Mouse (Mus musculus): ENCODE data around the gene Rab11b. TPM values are rescaled to one million over a fixed set of nuclear protein-coding genes. Genes with fewer than 3 reads are reported as not detected.
"Not testable (repeated sequence)": the region's sequence is repeated elsewhere in the genome, so short reads cannot be mapped to it uniquely, and the experiment has no call there.

The Rab11b gene
- total and polyA plus RNA-seq, 3 experiments, result 24.0 to 105 TPM; not detected in 1

- Histone ChIP-seq H3K27me3 (ENCODE audit: control insufficient read depth in 1 of 2, insufficient read depth in 2 of 2, low read length in 2 of 2) (no peaks in the 10 kb centered on the region), H3K36me3 (ENCODE audit: control insufficient read depth in 1 of 2, insufficient read depth in 2 of 2, low read length in 2 of 2) (peaks cover 0 to 9% of the 10 kb centered on the region in 2 experiments; a peak in 2 of 4 replicates), H3K27ac (ENCODE audit: control insufficient read depth, low read depth, low read length) (no peak overlapping the region), H3K9me3 (replicated peaks; ENCODE audit: insufficient read depth, low read length) (no peaks in the 10 kb centered on the region), H3K9ac (ENCODE audit: control insufficient read depth, low read depth, low read length, poor library complexity, severe bottlenecking) (no peak overlapping the region), H3K4me1 (ENCODE audit: control insufficient read depth in 1 of 2, insufficient read depth in 2 of 2, low read length in 2 of 2) (peaks cover 2 to 9% of the 10 kb centered on the region in 2 experiments; a peak in 2 of 4 replicates), H3K79me2 (ENCODE audit: control insufficient read depth, insufficient read depth, low read length, poor library complexity) (no peaks in the 10 kb centered on the region), H3K4me3 (ENCODE audit: control insufficient read depth in 1 of 2, insufficient read depth in 1 of 2, low read depth in 2 of 2, low read length in 2 of 2) (no peak overlapping the region)
- TF ChIP-seq EP300 (IDR thresholded peaks at IDR 0.05; ENCODE audit: low read depth in 1 of 2, low read length in 2 of 2), result no peak
- TF ChIP-seq CHD2 (IDR thresholded peaks at IDR 0.05; ENCODE audit: low read length), result no peak
- TF ChIP-seq TBP (IDR thresholded peaks at IDR 0.05; ENCODE audit: low read depth, low read length), result no peak
- DNase-seq (ENCODE audit: low read depth, low spot score), result no peak
Measured at GRCm38 (mm10) chr17:33742420-33742819, 17.9 kb downstream of the Rab11b start.

DNA sequence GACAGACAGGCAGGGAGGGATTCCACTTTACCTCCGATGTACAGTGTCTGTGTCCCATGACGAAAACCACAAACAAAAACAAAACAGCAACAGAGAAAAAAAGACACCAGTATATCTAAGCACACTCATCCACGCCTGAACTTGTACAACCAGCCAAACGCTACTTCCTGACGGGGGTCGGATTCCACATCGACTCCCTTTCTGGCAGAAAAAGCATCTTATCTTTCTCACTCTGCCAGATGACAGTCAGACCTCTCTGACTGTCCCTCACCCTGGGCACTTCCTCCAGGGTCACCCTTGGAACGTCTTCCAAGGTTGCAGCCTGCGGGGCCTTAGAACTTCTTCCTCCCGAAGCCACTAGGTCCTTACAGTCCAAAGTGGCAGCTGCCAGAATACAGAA, 26.8 kb downstream of the Rab11b start:
- H3K4me1 ChIP-seq (ENCODE audit: control insufficient read depth in 1 of 2, insufficient read depth in 2 of 2, low read length in 2 of 2); H3K9me3 ChIP-seq (replicated peaks; ENCODE audit: insufficient read depth, low read length); H3K4me3 ChIP-seq (ENCODE audit: control insufficient read depth in 1 of 2, insufficient read depth in 1 of 2, low read depth in 2 of 2, low read length in 2 of 2); H3K27ac ChIP-seq (ENCODE audit: control insufficient read depth, low read depth, low read length); DNase-seq (ENCODE audit: low read depth, low spot score); H3K79me2 ChIP-seq (ENCODE audit: control insufficient read depth, insufficient read depth, low read length, poor library complexity); H3K27me3 ChIP-seq (ENCODE audit: control insufficient read depth in 1 of 2, insufficient read depth in 2 of 2, low read length in 2 of 2); H3K9ac ChIP-seq (ENCODE audit: control insufficient read depth, low read depth, low read length, poor library complexity, severe bottlenecking); H3K36me3 ChIP-seq (ENCODE audit: control insufficient read depth in 1 of 2, insufficient read depth in 2 of 2, low read length in 2 of 2): not testable (repeated sequence)

DNA sequence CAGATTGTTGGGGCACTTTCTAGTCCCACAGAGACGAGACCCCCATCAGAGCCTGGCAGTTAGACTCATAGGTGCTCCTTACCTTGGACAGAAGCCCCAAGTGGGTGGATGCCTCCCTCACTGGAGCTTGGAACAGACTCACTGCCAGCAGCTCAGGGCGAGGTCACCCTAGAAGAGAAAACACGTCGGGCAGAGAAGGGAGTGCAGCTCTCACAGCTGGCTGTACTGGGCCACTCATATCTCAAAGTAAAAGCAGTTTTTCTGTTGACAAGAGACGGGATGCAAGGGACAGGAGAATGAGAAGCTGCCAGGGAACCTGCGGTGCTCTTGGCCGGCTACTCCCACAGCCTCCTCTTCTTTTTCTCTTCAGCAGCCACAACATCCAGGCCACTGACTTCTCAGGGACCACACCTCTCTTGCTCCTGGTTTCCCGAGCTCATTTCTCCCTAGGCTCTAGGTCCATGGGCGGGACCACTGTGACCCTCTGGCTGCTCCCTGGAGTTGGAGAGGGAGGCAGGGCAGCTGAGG, 27.7 kb downstream of the Rab11b start:
- not testable (repeated sequence) for H3K27ac ChIP-seq (ENCODE audit: control insufficient read depth, low read depth, low read length); H3K9me3 ChIP-seq (replicated peaks; ENCODE audit: insufficient read depth, low read length); H3K27me3 ChIP-seq (ENCODE audit: control insufficient read depth in 1 of 2, insufficient read depth in 2 of 2, low read length in 2 of 2); H3K9ac ChIP-seq (ENCODE audit: control insufficient read depth, low read depth, low read length, poor library complexity, severe bottlenecking); H3K36me3 ChIP-seq (ENCODE audit: control insufficient read depth in 1 of 2, insufficient read depth in 2 of 2, low read length in 2 of 2); H3K4me3 ChIP-seq (ENCODE audit: control insufficient read depth in 1 of 2, insufficient read depth in 1 of 2, low read depth in 2 of 2, low read length in 2 of 2); H3K4me1 ChIP-seq (ENCODE audit: control insufficient read depth in 1 of 2, insufficient read depth in 2 of 2, low read length in 2 of 2); DNase-seq (ENCODE audit: low read depth, low spot score); H3K79me2 ChIP-seq (ENCODE audit: control insufficient read depth, insufficient read depth, low read length, poor library complexity)

DNA sequence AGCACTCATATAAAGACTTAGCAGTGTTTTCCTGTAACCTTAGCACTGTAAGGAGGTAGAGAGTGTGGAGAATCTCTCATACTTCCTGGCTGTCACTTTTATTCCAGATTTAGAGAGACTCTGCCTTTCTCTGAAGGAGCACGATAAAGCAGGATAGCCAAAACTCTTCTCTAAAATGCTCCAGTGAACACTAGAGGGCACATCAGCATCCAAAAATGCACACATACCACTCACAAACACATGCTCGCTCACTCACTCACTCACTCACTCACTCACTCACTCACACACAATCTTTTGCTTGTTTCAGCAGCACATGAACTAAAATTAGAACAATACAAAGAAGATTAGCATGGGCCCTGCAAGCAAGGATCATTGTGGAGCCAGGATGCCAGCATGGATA, 31.1 kb downstream of the Rab11b start:
- Histone ChIP-seq H3K27ac (ENCODE audit: control insufficient read depth, low read depth, low read length) (no peak overlapping the region), H3K4me1 (ENCODE audit: control insufficient read depth in 1 of 2, insufficient read depth in 2 of 2, low read length in 2 of 2) (peaks cover 0 to 5% of the 10 kb centered on the region in 2 experiments; a peak in 1 of 4 replicates), H3K9ac (ENCODE audit: control insufficient read depth, low read depth, low read length, poor library complexity, severe bottlenecking) (no peak overlapping the region), H3K4me3 (ENCODE audit: control insufficient read depth in 1 of 2, insufficient read depth in 1 of 2, low read depth in 2 of 2, low read length in 2 of 2) (no peak overlapping the region), H3K79me2 (ENCODE audit: control insufficient read depth, insufficient read depth, low read length, poor library complexity) (no peaks in the 10 kb centered on the region), H3K36me3 (ENCODE audit: control insufficient read depth in 1 of 2, insufficient read depth in 2 of 2, low read length in 2 of 2) (no peaks in the 10 kb centered on the region), H3K27me3 (ENCODE audit: control insufficient read depth in 1 of 2, insufficient read depth in 2 of 2, low read length in 2 of 2) (no peaks in the 10 kb centered on the region), H3K9me3 (replicated peaks; ENCODE audit: insufficient read depth, low read length) (no peaks in the 10 kb centered on the region)
- TF ChIP-seq CTCF (IDR thresholded peaks at IDR 0.05 in 2 of 3, conservative IDR thresholded peaks at IDR 0.05 in 1 of 3; ENCODE audit: control insufficient read depth in 1 of 3, insufficient read depth in 1 of 3, low read depth in 2 of 3, low read length in 3 of 3, poor library complexity in 1 of 3, severe bottlenecking in 1 of 3), result peak in 1 of 3 experiments; percentile 34; a peak in 2 of 6 replicates
- TF ChIP-seq SMC3 (IDR thresholded peaks at IDR 0.05; ENCODE audit: low read depth, low read length), result peak; percentile 34
- no peak for TF ChIP-seq POLR2AphosphoS2 (IDR thresholded peaks at IDR 0.05; ENCODE audit: low read length)
- no peak for TF ChIP-seq POLR2A (IDR thresholded peaks at IDR 0.05; ENCODE audit: control insufficient read depth in 1 of 2, insufficient read depth in 1 of 2, low read depth in 1 of 2, low read length in 2 of 2, poor library complexity in 1 of 2)
- TF ChIP-seq TAL1 (IDR thresholded peaks at IDR 0.05; ENCODE audit: low read length), result no peak
- TF ChIP-seq RAD21 (IDR thresholded peaks at IDR 0.05; ENCODE audit: low read depth, low read length), result peak; percentile 21
- no peak for DNase-seq (ENCODE audit: low read depth, low spot score)
